Mouse (Mus musculus) kidney, adult 2 months (tissue): ENCODE measurements at regions not wholly inside any gene's neighbourhood (a gene's known extent, or its start where the extent isn't known, plus 50 kb on each side); places are given as distances from the start of the nearest gene placed in this dataset.

ENCODE experiments used
- CTCF ChIP-seq: fragments of 200-500 bp; conservative IDR thresholded peaks from 2 replicates; pipeline ENCODE4 v1.5.1; 2011; ENCODE audit warnings: low read depth, mild to moderate bottlenecking, control low read depth, low read length, moderate library complexity, mixed read lengths; ENCODE audit not compliant: insufficient read depth, insufficient read length
- POLR2A ChIP-seq: fragments of 200-500 bp; IDR thresholded peaks from one replicate; pipeline ENCODE4 v1.6.1; 2011; ENCODE audit warnings: low read depth, low read length, control low read depth

- TF ChIP-seq POLR2A (no peak), CTCF (no peak)
Measured at GRCm38 (mm10) chr5:64597021-64597420, 206.2 kb upstream of the Klf3 start.
